ENCODE assay signal across 13 mouse cellular contexts in genomic region chr5:10495086-10495485, GRCm38 (mm10).
"Had no signal": no experiment of that assay in that cellular context is flagged by ENCODE, and none has a peak within 500 bp of the region (broad histone marks: within the 10 kb centered on the region; RNA-seq: fewer than 3 reads in every experiment).

No protein-coding gene starts in this region.

- ATAC-seq: liver, postnatal 0 days; lung, postnatal 0 days; midbrain, embryonic 13.5 days; midbrain, embryonic 15.5 days had no signal

- DNase-seq: liver, postnatal 0 days; lung, adult 2 months; lung, postnatal 14 days; lung, postnatal 36 days; right cerebral cortex, postnatal 14 days; right cerebral cortex, postnatal 4 days; spleen, adult 18-20 months; thymus, adult 2 months; thymus, postnatal 25 days; thymus, postnatal 4 days had no signal
